Mouse (Mus musculus): ENCODE data around the gene Gfi1.

Gene Gfi1

GRCm38 (mm10) chr5:107725435-107726261 lies at the start of gene Gfi1:
Gfi1 (minus strand) TSS chr5:107726036.
- DNase-seq (ENCODE audit: low read depth) = peak; percentile 34

- DNase-seq (ENCODE audit: low read depth) = peak; percentile 86
These were observed 46.2 kb upstream of the Gfi1 start for GRCm38 (mm10) chr5:107772049-107772448.

- DNase-seq (ENCODE audit: low read depth) = peak; percentile 76
These were observed 42.4 kb upstream of the Gfi1 start for GRCm38 (mm10) chr5:107768224-107768623.

GRCm38 (mm10) chr5:107765946-107766345 lies 40.1 kb upstream of the Gfi1 start:
- no peak for DNase-seq (ENCODE audit: low read depth)

GRCm38 (mm10) chr5:107764486-107764885 lies 38.6 kb upstream of the Gfi1 start:
- peak; percentile 49 for DNase-seq (ENCODE audit: low read depth)

GRCm38 (mm10) chr5:107763674-107764073 lies 37.8 kb upstream of the Gfi1 start:
- DNase-seq (ENCODE audit: low read depth) = peak; percentile 69

GRCm38 (mm10) chr5:107759121-107759520 lies 33.3 kb upstream of the Gfi1 start:
- peak; percentile 100 for DNase-seq (ENCODE audit: low read depth)

- DNase-seq (ENCODE audit: low read depth) = no peak
These were observed 30.2 kb upstream of the Gfi1 start for GRCm38 (mm10) chr5:107756072-107756471.

- peak; percentile 86 for DNase-seq (ENCODE audit: low read depth)
These were observed 28.9 kb upstream of the Gfi1 start for GRCm38 (mm10) chr5:107754740-107755139.

GRCm38 (mm10) chr5:107753656-107754055 lies 27.8 kb upstream of the Gfi1 start:
- no peak for DNase-seq (ENCODE audit: low read depth)

- DNase-seq (ENCODE audit: low read depth) = peak; percentile 99
These were observed 23.5 kb upstream of the Gfi1 start for GRCm38 (mm10) chr5:107749229-107749916.

GRCm38 (mm10) chr5:107739023-107739422 lies 13.2 kb upstream of the Gfi1 start:
- no peak for DNase-seq (ENCODE audit: low read depth)

GRCm38 (mm10) chr5:107738296-107738695 lies 12.5 kb upstream of the Gfi1 start:
- DNase-seq (ENCODE audit: low read depth) = no peak

- DNase-seq (ENCODE audit: low read depth) = peak; percentile 71
These were observed 10.3 kb upstream of the Gfi1 start for GRCm38 (mm10) chr5:107736171-107736570.

- no peak for DNase-seq (ENCODE audit: low read depth)
These were observed 6.0 kb upstream of the Gfi1 start for GRCm38 (mm10) chr5:107731844-107732243.

- DNase-seq (ENCODE audit: low read depth) = no peak
These were observed 5.6 kb upstream of the Gfi1 start for GRCm38 (mm10) chr5:107731408-107731807.

GRCm38 (mm10) chr5:107727007-107727402 lies 1.2 kb upstream of the Gfi1 start:
- no peak for DNase-seq (ENCODE audit: low read depth)

- DNase-seq (ENCODE audit: low read depth) = no peak
These were observed 608 bp upstream of the Gfi1 start for GRCm38 (mm10) chr5:107726281-107727006.

- no peak for DNase-seq (ENCODE audit: low read depth)
These were observed 988 bp downstream of the Gfi1 start for GRCm38 (mm10) chr5:107724661-107725434.

GRCm38 (mm10) chr5:107723541-107724511 lies 2.0 kb downstream of the Gfi1 start:
- no peak for DNase-seq (ENCODE audit: low read depth)

Data from 416B (cell line).